Mouse (Mus musculus) thymus, postnatal 10 days (tissue): ENCODE measurements around the gene Atp5k.

Experiments
- DNase-seq, 2 experiments: peaks; one replicate each; pipeline ENCODE4 v3.0.0; 2021; ENCODE audit warnings: low spot score in 2 of 2

The Atp5k gene

DNA sequence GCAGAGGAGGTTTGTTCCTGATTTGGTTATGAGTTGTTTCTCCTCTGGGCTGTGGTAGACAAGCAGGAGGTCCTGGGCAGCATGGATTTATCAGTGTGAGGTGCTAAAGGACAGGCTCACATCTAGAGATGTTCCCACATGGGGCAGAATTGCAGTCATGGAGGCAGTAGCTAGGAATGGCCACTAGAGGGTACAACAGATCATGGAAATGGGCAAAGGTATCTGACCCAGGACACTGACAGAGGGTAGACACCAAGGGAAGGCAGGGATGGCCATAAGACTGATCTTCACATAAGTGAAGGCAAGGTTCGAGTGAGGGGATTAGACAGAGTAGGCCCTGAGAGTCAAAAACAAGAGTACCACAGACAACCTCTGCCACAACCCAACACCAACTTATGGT, 7.1 kb downstream of the Atp5k start:
- DNase-seq: peak; percentile 26 to 50

GRCm38 (mm10) chr5:108423427-108423826, 10.8 kb downstream of the Atp5k start:
- DNase-seq: no peak

GRCm38 (mm10) chr5:108422741-108423140, 11.5 kb downstream of the Atp5k start:
- DNase-seq: no peak

DNA sequence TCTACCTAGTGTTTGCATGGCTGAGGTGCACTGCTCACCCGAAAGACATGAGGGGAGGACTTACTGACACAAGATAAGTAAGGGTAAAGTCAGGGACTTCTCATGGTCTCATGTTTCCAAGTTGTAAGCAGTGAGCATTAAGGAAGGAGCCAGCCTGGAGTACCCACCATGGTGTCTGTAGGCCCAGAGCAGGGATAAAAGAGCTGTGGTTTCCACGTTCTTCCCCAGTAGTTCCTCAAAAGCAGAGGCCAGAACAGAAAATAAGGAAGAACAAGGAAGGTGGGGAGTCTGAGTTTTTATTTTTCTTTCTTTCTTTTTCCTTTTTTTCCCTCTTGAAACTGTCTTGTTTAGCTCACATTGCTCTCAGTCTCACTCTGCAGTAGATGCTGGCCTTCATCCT, 19.5 kb downstream of the Atp5k start:
- no peak for DNase-seq

DNA sequence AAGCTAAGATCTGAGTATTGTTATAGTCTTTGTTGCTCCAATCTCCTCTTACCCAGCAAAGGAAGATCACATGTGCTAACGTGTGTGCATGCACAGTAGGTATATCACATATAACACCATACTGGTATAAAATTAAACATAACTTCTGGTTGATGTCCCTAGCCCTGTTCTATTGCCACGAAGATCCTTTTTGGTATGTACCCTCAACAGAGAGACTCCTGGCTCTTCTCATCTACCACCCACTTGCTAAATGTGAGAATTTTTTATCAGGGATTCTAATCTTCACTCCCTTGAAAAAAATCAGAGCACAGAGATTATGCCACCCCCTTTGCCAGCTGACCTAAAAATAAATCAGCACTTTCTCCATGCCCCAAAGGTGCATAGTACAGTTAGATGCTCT, 27.3 kb downstream of the Atp5k start:
- no peak for DNase-seq

DNA sequence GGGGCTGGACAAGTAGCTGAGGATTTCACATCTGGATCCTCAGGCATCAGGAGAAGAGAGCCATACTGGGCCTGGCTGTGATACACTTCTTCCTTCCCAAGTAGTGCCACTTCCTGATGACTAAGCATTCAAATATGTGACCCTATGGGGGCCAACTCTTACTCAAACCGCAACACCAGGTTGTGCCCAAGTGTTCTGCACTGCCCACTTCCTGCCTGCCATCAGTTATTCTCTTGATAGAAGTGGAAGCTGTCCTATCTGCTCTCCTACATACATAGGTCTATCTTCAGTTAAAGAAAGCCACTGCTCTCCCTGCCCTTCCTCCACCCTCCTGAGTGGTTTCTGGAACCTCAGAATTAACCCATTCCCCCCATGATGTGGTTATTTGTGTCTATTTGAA, 28.8 kb downstream of the Atp5k start:
- DNase-seq: no peak

GRCm38 (mm10) chr5:108403453-108403852, 30.8 kb downstream of the Atp5k start:
- no peak for DNase-seq

- no peak for DNase-seq
Observed at GRCm38 (mm10) chr5:108389744-108390143, 44.5 kb downstream of the Atp5k start.

GRCm38 (mm10) chr5:108388201-108388600, 46.0 kb downstream of the Atp5k start, which contains the start of gene Pde6b:
Gene Pde6b (plus strand): TSS chr5:108388391.
- DNase-seq: no peak

- DNase-seq: no peak
Observed at GRCm38 (mm10) chr5:108386449-108386848, 47.8 kb downstream of the Atp5k start.

GRCm38 (mm10) chr5:108385632-108386031, 48.6 kb downstream of the Atp5k start:
- no peak for DNase-seq
